Mouse (Mus musculus) midbrain, embryonic 13.5 days (tissue): ENCODE results near the gene 4930438A08Rik. TPM values are rescaled to one million over a fixed set of nuclear protein-coding genes. Genes with fewer than 3 reads are reported as not detected.
"Not testable (repeated sequence)": the region's sequence is repeated elsewhere in the genome, so short reads cannot be mapped to it uniquely, and the experiment has no call there.

Experiments used
- ATAC-seq: fragments of 200-750 bp; cut with Nextera tagmentation; 2 replicates; pipeline ENCODE4 v1.8.0; 2017; ENCODE audit warnings: mild to moderate bottlenecking, moderate TSS enrichment, moderate library complexity
- H3K27ac ChIP-seq: fragments of 300-500 bp; sonication (generic); 2 replicates; pipeline ENCODE4 v1.5.1; 2015; ENCODE audit warnings: inconsistent platforms, mild to moderate bottlenecking, moderate library complexity
- H3K27me3 ChIP-seq: fragments of 300-500 bp; sonication (generic); 2 replicates; pipeline ENCODE4 v1.6.1; 2015; ENCODE audit warnings: mild to moderate bottlenecking, inconsistent platforms
- H3K36me3 ChIP-seq: fragments of 300-500 bp; sonication (generic); 2 replicates; pipeline ENCODE4 v1.6.1; 2015; ENCODE audit warnings: mild to moderate bottlenecking, inconsistent platforms
- H3K4me1 ChIP-seq: fragments of 300-500 bp; sonication (generic); replicated peaks from 2 replicates; pipeline ENCODE4 v1.6.1; 2015; ENCODE audit warnings: inconsistent platforms
- H3K4me2 ChIP-seq: fragments of 300-500 bp; sonication (generic); replicated peaks from 2 replicates; pipeline ENCODE4 v1.6.1; 2015; ENCODE audit warnings: moderate library complexity, mild to moderate bottlenecking, inconsistent platforms
- H3K4me3 ChIP-seq: fragments of 300-500 bp; sonication (generic); replicated peaks from 2 replicates; pipeline ENCODE4 v1.5.1; 2015; ENCODE audit warnings: mild to moderate bottlenecking, inconsistent platforms
- H3K9ac ChIP-seq: fragments of 300-500 bp; sonication (generic); replicated peaks from 2 replicates; pipeline ENCODE4 v1.6.1; 2015; ENCODE audit warnings: mild to moderate bottlenecking, inconsistent platforms
- H3K9me3 ChIP-seq: fragments of 300-500 bp; sonication (generic); 2 replicates; pipeline ENCODE4 v1.6.1; 2016; ENCODE audit warnings: mild to moderate bottlenecking, inconsistent platforms
- WGBS: fragments of 180-500 bp; shearing (Covaris S2); methylation state at CpG from one replicate; pipeline ENCODE4 v1.1.7; 2015; 5-methylcytosine and 5-hydroxymethylcytosine counted together
- polyA plus RNA-seq: library from polyadenylated mRNA; unstranded; fragments of >200 nt; fragmentation: Nextera tagmentation; extraction: Ambion mirVana; gene quantifications from 2 replicates; pipeline ENCODE4 v1.2.1, GENCODE M21; 2015

The 4930438A08Rik gene
- polyA plus RNA-seq, 1 experiment from 2014 or later = not detected

- Histone ChIP-seq H3K36me3 (no peaks in the 10 kb centered on the region), H3K4me2 (no peak overlapping the region), H3K4me3 (no peak overlapping the region), H3K4me1 (no peaks in the 10 kb centered on the region), H3K27ac (no peak overlapping the region), H3K9me3 (no peaks in the 10 kb centered on the region), H3K27me3 (0 out of 2 replicates have a peak, but pooled peaks cover 3% of the 10 kb centered on the region), H3K9ac (no peak overlapping the region)
- 84% methylated on average over 9 of the region's 9 CpGs for WGBS
- no peak for ATAC-seq
Measured at GRCm38 (mm10) chr11:58289992-58290682, 15.5 kb downstream of the 4930438A08Rik start.

- H3K4me3 ChIP-seq = no peak overlapping the region
- no peak overlapping the region for H3K27ac ChIP-seq
- no peaks in the 10 kb centered on the region for H3K9me3 ChIP-seq
- ATAC-seq = no peak
- H3K9ac ChIP-seq = no peak overlapping the region
- H3K36me3 ChIP-seq = no peaks in the 10 kb centered on the region
- 84% methylated on average over 4 of the region's 4 CpGs for WGBS
- no peaks in the 10 kb centered on the region for H3K4me1 ChIP-seq
- 0 out of 2 replicates have a peak, but pooled peaks cover 3% of the 10 kb centered on the region for H3K27me3 ChIP-seq
- H3K4me2 ChIP-seq = no peak overlapping the region
Measured at GRCm38 (mm10) chr11:58290812-58291211, 16.2 kb downstream of the 4930438A08Rik start.

- no peaks in the 10 kb centered on the region for H3K4me1 ChIP-seq
- no peak overlapping the region for H3K4me3 ChIP-seq
- WGBS = 61% methylated on average over 4 of the region's 4 CpGs
- no peaks in the 10 kb centered on the region for H3K36me3 ChIP-seq
- H3K4me2 ChIP-seq = no peak overlapping the region
- H3K9me3 ChIP-seq = no peaks in the 10 kb centered on the region
- H3K27me3 ChIP-seq = no peaks in the 10 kb centered on the region
- ATAC-seq = no peak
- H3K27ac ChIP-seq = no peak overlapping the region
- no peak overlapping the region for H3K9ac ChIP-seq
Measured at GRCm38 (mm10) chr11:58292791-58293190, 18.2 kb downstream of the 4930438A08Rik start.

GRCm38 (mm10) chr11:58297396-58297795 lies 22.8 kb downstream of the 4930438A08Rik start:
- Histone ChIP-seq H3K27ac (no peak overlapping the region), H3K9ac (no peak overlapping the region), H3K27me3 (no peaks in the 10 kb centered on the region), H3K4me3 (no peak overlapping the region), H3K9me3 (no peaks in the 10 kb centered on the region), H3K4me2 (no peak overlapping the region), H3K36me3 (no peaks in the 10 kb centered on the region), H3K4me1 (0 out of 2 replicates have a peak, but pooled peaks cover 7% of the 10 kb centered on the region)
- no peak for ATAC-seq
- 15% methylated on average over 6 of the region's 6 CpGs for WGBS

- Histone ChIP-seq H3K9me3 (no peaks in the 10 kb centered on the region), H3K4me2 (peak overlapping the region; percentile 68), H3K4me3 (peak overlapping the region; percentile 62), H3K9ac (peak overlapping the region; percentile 21; the same call in 1 of the 2 replicates), H3K36me3 (no peaks in the 10 kb centered on the region), H3K27me3 (no peaks in the 10 kb centered on the region), H3K4me1 (peaks cover 12% of the 10 kb centered on the region), H3K27ac (peak overlapping the region; percentile 72)
- ATAC-seq = peak; percentile 19
- 12% methylated on average over 13 of the region's 13 CpGs for WGBS
Measured at GRCm38 (mm10) chr11:58301057-58301456, 26.5 kb downstream of the 4930438A08Rik start.

GRCm38 (mm10) chr11:58301837-58302754 lies 27.5 kb downstream of the 4930438A08Rik start:
- H3K27me3 ChIP-seq = no peaks in the 10 kb centered on the region
- WGBS = under 1% methylated on average over 36 of the region's 36 CpGs
- H3K4me3 ChIP-seq = peak overlapping the region; percentile 62
- peak overlapping the region; percentile 89 for H3K27ac ChIP-seq
- H3K9ac ChIP-seq = peak overlapping the region; percentile 72
- H3K36me3 ChIP-seq = no peaks in the 10 kb centered on the region
- H3K4me1 ChIP-seq = peaks cover 18% of the 10 kb centered on the region
- no peaks in the 10 kb centered on the region for H3K9me3 ChIP-seq
- peak overlapping the region; percentile 68 for H3K4me2 ChIP-seq
- peak; percentile 88 for ATAC-seq

- Histone ChIP-seq H3K36me3 (no peaks in the 10 kb centered on the region), H3K9ac (peak overlapping the region; percentile 72), H3K27ac (peak overlapping the region; percentile 89), H3K4me3 (peak overlapping the region; percentile 62), H3K4me2 (peak overlapping the region; percentile 68), H3K4me1 (peaks cover 26% of the 10 kb centered on the region), H3K27me3 (no peaks in the 10 kb centered on the region), H3K9me3 (no peaks in the 10 kb centered on the region)
- peak; percentile 59 for ATAC-seq
- under 1% methylated on average over 26 of the region's 26 CpGs for WGBS
Measured at GRCm38 (mm10) chr11:58302774-58303445, 28.3 kb downstream of the 4930438A08Rik start.

GRCm38 (mm10) chr11:58303594-58303993 lies 29.0 kb downstream of the 4930438A08Rik start:
- peaks cover under 1% of the 10 kb centered on the region for H3K27me3 ChIP-seq

GRCm38 (mm10) chr11:58305299-58305698 lies 30.7 kb downstream of the 4930438A08Rik start:
- not testable (repeated sequence) for H3K27me3 ChIP-seq, H3K4me3 ChIP-seq, H3K4me2 ChIP-seq, H3K27ac ChIP-seq, ATAC-seq, H3K9ac ChIP-seq, H3K36me3 ChIP-seq, H3K9me3 ChIP-seq
- peaks cover 30% of the 10 kb centered on the region for H3K4me1 ChIP-seq
- 95% methylated on average over 8 of the region's 8 CpGs for WGBS

More at GRCm38 (mm10) chr11:58303594-58303993, 29.0 kb downstream of the 4930438A08Rik start:
- peaks cover 30% of the 10 kb centered on the region for H3K4me1 ChIP-seq
- WGBS = 6% methylated on average over 7 of the region's 7 CpGs
- H3K9ac ChIP-seq = no peak overlapping the region
- no peaks in the 10 kb centered on the region for H3K36me3 ChIP-seq
- peak overlapping the region; percentile 68 for H3K4me2 ChIP-seq
- ATAC-seq = no peak
- no peaks in the 10 kb centered on the region for H3K9me3 ChIP-seq
- H3K4me3 ChIP-seq = peak overlapping the region; percentile 24
- no peak overlapping the region for H3K27ac ChIP-seq

- Histone ChIP-seq H3K36me3 (peaks cover 12% of the 10 kb centered on the region; the same call in 1 of the 2 replicates), H3K9ac (peak within 1 kb of the TSS; percentile 69), H3K4me3 (peak within 1 kb of the TSS; percentile 49), H3K9me3 (no peaks in the 10 kb centered on the region), H3K27me3 (peaks cover 3% of the 10 kb centered on the region), H3K4me2 (peak within 1 kb of the TSS; percentile 81), H3K27ac (peak within 1 kb of the TSS; percentile 67), H3K4me1 (peaks cover 24% of the 10 kb centered on the region)
- WGBS = under 1% methylated on average over 34 of the region's 34 CpGs
- ATAC-seq = peak; percentile 84
Measured at GRCm38 (mm10) chr11:58306860-58307308, 32.3 kb downstream of the 4930438A08Rik start, which contains the start of gene Zfp692. TSS of gene Zfp692 (plus strand) at chr11:58307069.

- peak overlapping the region; percentile 67 for H3K27ac ChIP-seq
- peak; percentile 57 for ATAC-seq
- H3K4me1 ChIP-seq = peaks cover 24% of the 10 kb centered on the region
- peaks cover 3% of the 10 kb centered on the region for H3K27me3 ChIP-seq
- peak overlapping the region; percentile 69 for H3K9ac ChIP-seq
- WGBS = under 1% methylated on average over 42 of the region's 42 CpGs
- H3K36me3 ChIP-seq = peaks cover 16% of the 10 kb centered on the region; the same call in 1 of the 2 replicates
- peak overlapping the region; percentile 49 for H3K4me3 ChIP-seq
- no peaks in the 10 kb centered on the region for H3K9me3 ChIP-seq
- peak overlapping the region; percentile 81 for H3K4me2 ChIP-seq
Measured at GRCm38 (mm10) chr11:58307411-58308080, 32.9 kb downstream of the 4930438A08Rik start.
